Mouse (Mus musculus) heart, adult 2 months (tissue): Measurements from ENCODE around the gene Gys1. TPM values are rescaled to one million over a fixed set of nuclear protein-coding genes. Genes with fewer than 3 reads are reported as not detected.
"Not testable (repeated sequence)": the region's sequence is repeated elsewhere in the genome, so short reads cannot be mapped to it uniquely, and the experiment has no call there.

Experiments
- DNase-seq, 2 experiments: peaks; one replicate each; pipeline ENCODE4 v3.0.0; 2021
- H3K27ac ChIP-seq: fragments of 200-600 bp; 2 replicates; pipeline ENCODE4 v1.8.1; 2022
- H3K27me3 ChIP-seq: fragments of 200-500 bp; 2 replicates; pipeline ENCODE4 v1.6.1; 2012; ENCODE audit warnings: mild to moderate bottlenecking, low read length, inconsistent platforms, mixed read lengths; ENCODE audit not compliant: control insufficient read depth, insufficient read depth
- H3K36me3 ChIP-seq: fragments of 200-500 bp; 2 replicates; pipeline ENCODE4 v1.6.1; 2012; ENCODE audit warnings: low read length, inconsistent platforms; ENCODE audit not compliant: control insufficient read depth, insufficient read depth
- H3K4me1 ChIP-seq: fragments of 200-500 bp; 2 replicates; pipeline ENCODE4 v1.6.1; 2011; ENCODE audit warnings: low read length; ENCODE audit not compliant: control insufficient read depth, insufficient read depth
- H3K4me3 ChIP-seq: fragments of 200-600 bp; 2 replicates; pipeline ENCODE4 v1.8.1; 2022
- H3K79me2 ChIP-seq: fragments of 200-500 bp; replicated peaks from 2 replicates; pipeline ENCODE4 v1.6.1; 2012; ENCODE audit warnings: mild to moderate bottlenecking, inconsistent platforms, low read length, moderate library complexity, mixed read lengths; ENCODE audit not compliant: control insufficient read depth, insufficient read depth
- H3K9ac ChIP-seq: fragments of 200-500 bp; 2 replicates; pipeline ENCODE4 v1.6.1; 2012; ENCODE audit warnings: low read depth, mild to moderate bottlenecking, control low read depth, inconsistent platforms, low read length, mixed read lengths
- CTCF ChIP-seq: fragments of 200-600 bp; IDR thresholded peaks from 2 replicates; pipeline ENCODE4 v1.8.1; 2022; ENCODE audit warnings: antibody characterized with exemption, mild to moderate bottlenecking, moderate library complexity
- EP300 ChIP-seq: fragments of 200-500 bp; IDR thresholded peaks from 2 replicates; pipeline ENCODE4 v1.6.1; 2011; ENCODE audit warnings: low read depth, low read length, control low read depth; ENCODE audit not compliant: insufficient read depth
- POLR2A ChIP-seq: fragments of 200-500 bp; IDR thresholded peaks from 2 replicates; pipeline ENCODE4 v1.6.1; 2011; ENCODE audit warnings: mild to moderate bottlenecking, low read depth, low read length, control low read depth; ENCODE audit not compliant: insufficient read depth
- WGBS: fragments of 180-500 bp; shearing (Covaris S2); methylation state at CpG from one replicate; pipeline ENCODE4 v1.1.7; 2018; 5-methylcytosine and 5-hydroxymethylcytosine counted together
- intact Hi-C: fragments of 180-260 bp; cut with DNase I; formaldehyde crosslinking; loops from one replicate; pipeline ENCODE4 v1.15.1; 2025
- polyA plus RNA-seq: library from polyadenylated mRNA; depleted of rRNA; stranded (reverse); fragments of >200 nt; gene quantifications from 2 replicates; pipeline ENCODE4 v1.2.3, GENCODE M21; 2012
- total RNA-seq, 2 experiments: library from RNA; stranded (reverse); gene quantifications; 2 replicates each; pipeline ENCODE4 v1.2.3; 2021

Gys1 gene
- total and polyA plus RNA-seq, 3 experiments, result 96.9 to 115 (median 111) TPM

DNA sequence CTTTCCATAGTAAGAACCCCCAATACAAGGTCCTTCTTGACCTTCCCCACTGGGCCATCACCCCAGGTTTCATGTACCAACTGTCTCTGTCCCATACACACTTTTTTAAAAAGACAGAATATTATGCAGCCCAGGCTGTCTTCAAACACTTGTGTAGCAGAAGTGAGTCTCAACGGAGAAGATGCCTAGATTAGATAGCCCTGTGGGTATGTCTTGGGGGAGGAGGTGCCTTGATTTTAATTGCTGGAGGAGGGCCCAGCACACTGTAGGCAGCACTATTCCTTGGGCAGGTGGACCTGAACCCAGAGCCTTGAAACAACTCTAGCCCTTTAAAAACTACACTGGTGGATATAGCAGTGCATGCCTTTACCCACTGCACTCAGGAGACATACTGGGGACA is 47.5 kb downstream of the Gys1 start:
- WGBS, result 58% methylated on average over 1 of the region's 1 CpGs

DNA sequence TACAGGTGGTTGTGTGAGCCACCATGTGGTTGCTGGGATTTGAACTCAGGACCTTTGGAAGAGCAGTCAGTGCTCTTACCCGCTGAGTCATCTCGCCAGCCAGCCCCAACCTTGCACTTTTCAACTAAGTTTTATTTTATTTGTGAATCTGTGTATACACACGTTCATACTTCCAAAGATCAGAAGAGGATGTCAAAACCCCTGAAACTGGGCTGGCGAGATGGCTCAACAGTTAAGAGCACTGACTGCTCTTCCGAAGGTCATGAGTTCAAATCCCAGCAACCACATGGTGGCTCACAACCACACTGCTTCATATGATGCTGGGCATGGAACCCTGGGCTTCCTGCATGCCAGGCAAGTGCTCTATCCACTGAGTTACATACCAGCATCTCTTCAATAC is 50.3 kb downstream of the Gys1 start:
- H3K4me3 ChIP-seq, DNase-seq, intact Hi-C loops, H3K9ac ChIP-seq, H3K79me2 ChIP-seq, H3K4me1 ChIP-seq, H3K36me3 ChIP-seq, H3K27ac ChIP-seq, H3K27me3 ChIP-seq: not testable (repeated sequence)
- 92% methylated on average over 5 of the region's 5 CpGs for WGBS

More for the DNA sequence above, 47.5 kb downstream of the Gys1 start:
- H3K79me2 ChIP-seq, result no peaks in the 10 kb centered on the region
- no peak overlapping the region for H3K9ac ChIP-seq
- H3K4me3 ChIP-seq, result no peak overlapping the region
- no peak for DNase-seq
- H3K36me3 ChIP-seq, result no peaks in the 10 kb centered on the region
- no peaks in the 10 kb centered on the region for H3K27me3 ChIP-seq
- H3K4me1 ChIP-seq, result no peaks in the 10 kb centered on the region
- intact Hi-C loops, result no loop called here
- TF ChIP-seq EP300, result no peak
- TF ChIP-seq CTCF, result no peak
- no peak for TF ChIP-seq POLR2A
- no peak overlapping the region for H3K27ac ChIP-seq

DNA sequence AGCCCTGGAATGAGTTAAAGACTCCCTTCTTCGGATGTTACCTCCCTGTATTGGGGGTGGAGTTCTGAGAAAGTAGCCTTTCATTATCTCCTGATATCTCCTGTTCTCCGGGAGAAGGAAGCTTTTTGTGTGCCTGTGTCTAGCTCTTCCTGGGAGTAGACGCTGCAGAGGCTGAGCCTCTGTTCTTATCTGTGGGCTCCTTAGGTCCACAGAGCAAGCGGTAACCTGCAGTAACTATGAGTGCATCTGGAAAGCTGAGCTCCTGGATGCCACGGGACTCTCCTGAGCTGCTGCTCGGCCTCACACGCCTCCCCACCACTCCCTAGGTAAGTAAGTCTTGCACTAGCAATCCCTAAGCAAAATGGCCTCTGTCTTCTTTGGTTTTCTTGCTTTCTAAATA is 51.5 kb downstream of the Gys1 start:
- no peaks in the 10 kb centered on the region for H3K79me2 ChIP-seq
- intact Hi-C loops, result no loop called here
- no peak for DNase-seq
- H3K36me3 ChIP-seq, result no peaks in the 10 kb centered on the region
- 57% methylated on average over 7 of the region's 7 CpGs for WGBS
- no peak for TF ChIP-seq POLR2A
- peaks cover 1% of the 10 kb centered on the region; the same call in 1 of the 2 replicates for H3K4me1 ChIP-seq
- no peak overlapping the region for H3K9ac ChIP-seq
- no peak overlapping the region for H3K27ac ChIP-seq
- H3K27me3 ChIP-seq, result no peaks in the 10 kb centered on the region
- H3K4me3 ChIP-seq, result no peak overlapping the region

DNA sequence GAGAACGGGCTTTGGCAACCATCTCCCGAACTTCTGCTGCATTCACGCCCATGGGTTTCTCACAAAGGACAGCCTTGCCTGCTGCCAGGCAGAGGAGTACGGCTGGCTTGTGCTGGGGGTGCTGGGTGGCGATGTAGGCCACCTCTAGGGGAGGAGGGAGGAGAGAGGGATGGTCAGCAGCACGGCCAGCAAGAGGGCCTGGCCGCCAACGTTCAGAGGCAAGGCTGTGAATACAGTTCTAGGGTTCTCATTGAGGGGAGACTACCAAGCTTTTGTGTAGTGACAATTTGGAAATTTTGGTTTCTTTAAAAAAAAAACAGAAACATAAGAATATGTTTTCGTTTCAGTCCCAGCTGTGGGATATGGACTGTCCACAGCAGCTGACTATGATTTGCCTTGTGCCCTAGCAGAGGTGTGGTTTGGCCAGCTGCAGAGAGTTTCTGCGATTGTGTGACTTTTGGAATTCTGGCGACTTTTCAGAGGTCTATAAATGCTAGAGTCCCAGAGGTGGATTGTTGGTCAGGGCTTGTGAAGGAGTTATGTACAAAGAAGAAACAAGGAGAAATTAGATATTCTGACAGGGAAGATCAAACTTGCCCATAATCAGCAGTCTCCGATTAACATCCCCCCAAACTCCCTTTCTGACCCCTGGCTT is 52.2 kb downstream of the Gys1 start, which contains the start of gene Gm45808:
TSS of gene Gm45808 (minus strand) at position 51 of the 655 bp plus-strand sequence.
- 79% methylated on average over 12 of the region's 12 CpGs for WGBS
- Histone ChIP-seq H3K27me3 (no peaks in the 10 kb centered on the region), H3K36me3 (no peaks in the 10 kb centered on the region), H3K27ac (no peak within 1 kb of the TSS), H3K79me2 (no peaks in the 10 kb centered on the region), H3K4me1 (peaks cover 1% of the 10 kb centered on the region; the same call in 1 of the 2 replicates), H3K9ac (no peak within 1 kb of the TSS), H3K4me3 (no peak within 1 kb of the TSS)
- intact Hi-C loops, result no loop called here
- DNase-seq, result no peak
- TF ChIP-seq EP300 (no peak), POLR2A (no peak), CTCF (no peak)

DNA sequence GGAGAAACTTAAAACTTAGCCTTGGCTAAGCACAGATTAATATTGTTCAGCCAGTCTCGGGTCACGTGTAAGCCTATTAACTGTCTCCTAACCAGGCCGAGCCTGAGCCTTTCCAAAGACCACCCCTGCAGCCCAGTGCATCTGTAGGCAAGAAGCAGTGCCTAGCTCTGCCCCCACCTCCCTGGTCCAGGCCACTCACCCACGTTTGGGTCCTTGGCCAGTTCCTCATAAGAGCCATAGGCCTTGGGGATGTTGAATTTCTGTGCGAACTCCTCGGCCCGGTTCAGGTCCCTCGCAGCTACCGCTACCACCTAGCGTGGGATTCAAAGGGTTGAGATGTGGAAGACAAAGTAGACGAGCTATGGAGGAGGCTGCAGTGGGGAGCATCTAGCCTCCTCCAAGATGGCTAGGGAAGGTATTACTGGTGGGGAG is 53.2 kb downstream of the Gys1 start:
- Histone ChIP-seq H3K27ac (no peak overlapping the region; the same call in 1 of the 2 replicates), H3K9ac (no peak overlapping the region), H3K79me2 (no peaks in the 10 kb centered on the region), H3K27me3 (no peaks in the 10 kb centered on the region), H3K36me3 (no peaks in the 10 kb centered on the region), H3K4me1 (peaks cover 1% of the 10 kb centered on the region; the same call in 1 of the 2 replicates), H3K4me3 (no peak overlapping the region)
- no peak for TF ChIP-seq EP300
- TF ChIP-seq CTCF, result no peak
- TF ChIP-seq POLR2A, result no peak
- DNase-seq, result no peak
- 71% methylated on average over 11 of the region's 11 CpGs for WGBS
- intact Hi-C loops, result no loop called here

DNA sequence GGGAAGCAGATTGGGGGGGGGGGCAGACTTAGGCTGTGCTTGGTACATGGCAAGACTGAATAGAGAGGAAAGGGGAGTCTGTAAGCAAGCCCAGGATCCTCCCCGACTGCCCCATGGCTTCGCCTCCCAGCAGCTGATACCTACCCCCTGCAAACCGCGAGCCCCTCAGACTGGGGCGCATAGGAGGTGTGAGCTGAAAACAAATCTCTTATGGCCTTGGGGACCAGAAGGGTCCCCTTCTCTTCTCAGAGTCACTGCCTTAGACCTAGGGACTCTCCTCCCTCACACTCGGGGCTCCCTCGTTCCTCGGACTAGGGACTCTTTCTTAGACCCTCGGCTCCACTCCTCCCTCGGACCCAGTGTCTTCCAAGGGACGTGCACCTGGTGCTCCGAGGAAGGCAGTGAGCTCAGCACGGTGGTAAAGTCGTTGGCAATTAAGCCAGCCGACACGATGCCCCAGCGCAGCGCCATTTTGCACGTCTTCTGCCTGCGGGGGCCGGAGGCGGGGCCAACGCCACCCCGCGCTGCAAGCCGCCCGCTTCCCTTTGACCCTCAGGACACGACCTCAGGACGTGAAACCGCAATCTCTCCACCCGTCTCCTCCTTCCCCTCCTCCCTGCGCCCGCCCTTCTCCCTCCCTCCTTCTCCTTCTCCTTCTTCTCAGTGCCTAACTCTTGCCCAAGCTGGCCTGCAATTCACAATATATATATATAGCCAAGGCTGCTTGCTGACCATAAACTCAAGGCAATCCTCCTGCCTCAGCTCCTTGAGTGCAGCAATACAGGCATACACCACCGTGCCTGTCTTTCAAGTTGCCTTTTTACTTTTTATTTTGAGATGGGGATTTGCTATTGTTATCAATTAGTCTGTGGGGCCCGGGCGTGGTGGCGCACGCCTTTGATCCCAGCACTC is 53.9 kb downstream of the Gys1 start, which contains the start of gene Dhdh:
TSS of gene Dhdh (minus strand) at position 513 of the 912 bp plus-strand sequence.
- Histone ChIP-seq H3K9ac (peak within 1 kb of the TSS; percentile 63), H3K27me3 (no peaks in the 10 kb centered on the region), H3K36me3 (no peaks in the 10 kb centered on the region), H3K79me2 (no peaks in the 10 kb centered on the region), H3K27ac (peak within 1 kb of the TSS; percentile 71), H3K4me3 (peak within 1 kb of the TSS; percentile 59), H3K4me1 (peaks cover 4% of the 10 kb centered on the region)
- intact Hi-C loops, result no loop called here
- WGBS, result 18% methylated on average over 38 of the region's 38 CpGs
- peak; percentile 81 to 84 for DNase-seq
- no peak for TF ChIP-seq EP300
- peak; percentile 80 for TF ChIP-seq POLR2A
- TF ChIP-seq CTCF, result no peak
